Mouse (Mus musculus): ENCODE measurements around the gene Lancl1.

Gene Lancl1

GRCm38 (mm10) chr1:67017101-67017870, 21.4 kb downstream of the Lancl1 start:
- DNase-seq (ENCODE audit: extremely low spot score, low read depth, low spot score), result no peak

- no peak for DNase-seq (ENCODE audit: extremely low spot score, low read depth, low spot score)
Observed at GRCm38 (mm10) chr1:67014205-67014604, 24.5 kb downstream of the Lancl1 start.

GRCm38 (mm10) chr1:67010520-67010919, 28.2 kb downstream of the Lancl1 start:
- DNase-seq (ENCODE audit: extremely low spot score, low read depth, low spot score), result no peak

- no peak for DNase-seq (ENCODE audit: extremely low spot score, low read depth, low spot score)
Observed at GRCm38 (mm10) chr1:67003699-67004098, 35.0 kb downstream of the Lancl1 start.

GRCm38 (mm10) chr1:67002226-67002625, 36.4 kb downstream of the Lancl1 start:
- no peak for DNase-seq (ENCODE audit: extremely low spot score, low read depth, low spot score)

- DNase-seq (ENCODE audit: extremely low spot score, low read depth, low spot score), result no peak
Observed at GRCm38 (mm10) chr1:67001367-67001766, 37.3 kb downstream of the Lancl1 start.

DNA sequence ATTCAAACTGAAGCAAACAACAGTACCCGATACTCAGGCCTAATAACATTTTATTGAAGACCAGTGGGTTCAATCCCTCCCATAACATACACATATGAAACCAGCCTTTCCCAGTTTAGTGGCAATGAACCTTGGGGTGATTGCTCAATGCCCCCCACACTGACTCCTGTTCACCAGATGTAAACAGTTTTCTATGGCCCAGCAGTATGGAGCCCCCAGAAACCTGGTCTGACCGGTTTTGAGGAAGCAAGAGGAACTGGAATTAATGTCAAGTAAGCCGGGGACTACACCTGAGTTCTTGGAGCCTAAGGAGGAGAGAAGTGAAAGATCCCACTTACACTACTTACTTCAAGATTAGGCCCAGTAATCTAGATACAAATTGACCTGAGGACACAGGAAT, 38.2 kb downstream of the Lancl1 start:
- no peak for DNase-seq (ENCODE audit: extremely low spot score, low read depth, low spot score)

DNA sequence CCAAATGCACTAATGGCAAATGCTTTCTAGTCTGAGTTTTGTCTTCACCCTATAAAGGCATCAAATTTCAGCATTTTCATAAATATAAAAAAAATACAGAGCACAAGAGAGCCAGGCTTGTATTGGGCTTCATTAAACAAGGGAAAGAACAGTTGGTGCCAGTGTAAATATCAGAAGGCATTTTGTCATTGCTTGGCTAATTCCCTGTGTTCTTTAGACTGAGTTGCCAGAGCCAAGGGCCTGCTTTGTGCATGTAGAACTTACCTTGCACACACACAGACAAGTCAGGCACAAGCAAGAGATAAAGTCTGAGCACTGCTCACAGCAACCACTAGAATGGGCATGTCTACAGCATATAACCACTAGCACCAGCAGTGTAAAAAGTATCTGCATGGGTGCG, 40.1 kb downstream of the Lancl1 start:
- no peak for DNase-seq (ENCODE audit: extremely low spot score, low read depth, low spot score)

DNA sequence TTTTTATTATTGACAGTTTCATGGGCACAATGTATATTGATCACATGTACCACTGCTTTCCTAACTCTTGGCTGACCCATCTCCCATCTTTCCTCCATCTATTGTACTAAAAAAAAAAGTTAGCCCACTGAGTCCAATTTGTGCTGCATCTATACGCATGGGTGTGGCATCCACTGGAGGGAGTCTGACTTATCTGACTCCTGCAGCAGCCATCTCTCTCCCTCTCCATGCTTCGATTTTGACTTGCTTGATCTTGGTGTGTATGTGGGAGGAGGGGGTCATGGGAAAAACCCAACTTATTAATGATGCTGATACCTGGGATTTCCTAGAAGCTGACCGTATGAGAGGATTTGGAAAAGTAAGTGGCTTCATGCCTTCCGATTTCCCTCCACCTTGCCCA, 40.5 kb downstream of the Lancl1 start:
- DNase-seq (ENCODE audit: extremely low spot score, low read depth, low spot score), result no peak

DNA sequence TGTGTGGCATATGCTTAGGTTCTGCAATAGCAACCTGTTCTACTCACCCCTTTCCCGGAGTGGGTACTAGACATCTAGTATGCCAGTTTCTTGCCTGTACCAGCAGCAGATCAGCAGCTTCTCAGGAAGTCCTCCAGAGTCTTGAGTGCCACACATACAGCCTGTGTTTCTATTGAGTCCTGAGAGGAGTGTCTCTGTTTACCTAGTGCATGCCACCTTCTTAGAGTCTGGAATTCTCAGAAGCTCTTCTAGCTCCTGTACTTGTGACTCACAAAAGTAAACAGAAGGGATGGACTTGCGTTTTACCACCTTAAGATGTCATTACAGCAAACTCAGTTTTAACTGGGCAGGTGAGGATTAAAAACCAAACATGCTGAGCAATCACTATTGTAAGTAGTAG, 41.9 kb downstream of the Lancl1 start:
- no peak for DNase-seq (ENCODE audit: extremely low spot score, low read depth, low spot score)

GRCm38 (mm10) chr1:66992764-66993163, 45.9 kb downstream of the Lancl1 start:
- DNase-seq (ENCODE audit: extremely low spot score, low read depth, low spot score), result no peak

GRCm38 (mm10) chr1:66987558-66988190, 51.0 kb downstream of the Lancl1 start:
- DNase-seq (ENCODE audit: extremely low spot score, low read depth, low spot score), result no peak

GRCm38 (mm10) chr1:66985906-66986305, 52.8 kb downstream of the Lancl1 start:
- no peak for DNase-seq (ENCODE audit: extremely low spot score, low read depth, low spot score)

DNA sequence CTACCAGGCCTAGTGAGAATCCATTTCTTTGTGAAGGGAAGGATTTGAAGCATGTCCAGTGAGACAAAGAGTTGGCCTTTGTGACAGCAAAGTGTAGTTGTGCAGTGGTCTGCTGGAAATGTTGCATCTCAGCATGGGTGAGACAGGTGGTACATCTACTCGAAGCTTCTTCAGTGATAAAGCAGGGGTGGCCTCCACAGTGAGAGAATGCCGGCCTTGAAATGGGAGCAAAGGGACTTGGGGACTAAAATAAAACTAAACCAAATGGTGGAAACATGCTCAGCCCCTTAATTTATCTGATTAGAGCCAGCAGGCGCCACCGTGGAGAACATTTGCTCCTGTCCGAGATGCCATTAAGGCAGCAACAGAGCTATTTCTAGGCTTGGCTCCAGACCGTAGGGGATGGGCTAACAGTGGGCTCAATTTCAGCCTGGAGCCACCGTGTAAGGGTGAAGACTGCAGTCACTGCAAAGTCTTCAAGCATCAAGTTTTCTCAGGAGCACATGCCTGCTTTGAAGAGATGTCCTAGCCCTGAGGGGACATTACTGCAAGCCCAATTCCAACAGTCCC, 53.5 kb downstream of the Lancl1 start:
- DNase-seq (ENCODE audit: extremely low spot score, low read depth, low spot score), result no peak

DNA sequence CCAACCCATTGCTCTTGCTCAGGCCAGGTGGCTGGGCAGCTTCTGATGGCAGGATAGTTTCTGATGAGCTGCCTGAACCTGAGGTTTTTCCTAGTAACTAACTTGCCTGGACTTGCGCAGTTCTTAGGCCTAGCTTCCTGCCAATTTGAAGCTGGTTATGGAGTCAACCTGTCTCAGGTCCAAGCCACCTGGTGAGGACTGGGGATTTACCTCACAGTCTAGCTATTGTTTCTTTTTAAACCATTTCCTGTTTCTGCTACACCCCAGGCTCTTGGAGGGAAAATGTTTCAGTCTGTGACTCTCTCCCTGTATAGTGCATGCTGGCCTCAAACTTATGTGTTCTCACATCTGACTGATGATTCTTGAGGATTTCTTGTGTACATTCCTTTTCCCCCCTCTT, 58.5 kb downstream of the Lancl1 start:
- DNase-seq (ENCODE audit: extremely low spot score, low read depth, low spot score), result no peak

GRCm38 (mm10) chr1:66975456-66975855, 63.2 kb downstream of the Lancl1 start:
- no peak for DNase-seq (ENCODE audit: extremely low spot score, low read depth, low spot score)

GRCm38 (mm10) chr1:66964857-66965256, 73.8 kb downstream of the Lancl1 start:
- DNase-seq (ENCODE audit: extremely low spot score, low read depth, low spot score), result no peak

DNA sequence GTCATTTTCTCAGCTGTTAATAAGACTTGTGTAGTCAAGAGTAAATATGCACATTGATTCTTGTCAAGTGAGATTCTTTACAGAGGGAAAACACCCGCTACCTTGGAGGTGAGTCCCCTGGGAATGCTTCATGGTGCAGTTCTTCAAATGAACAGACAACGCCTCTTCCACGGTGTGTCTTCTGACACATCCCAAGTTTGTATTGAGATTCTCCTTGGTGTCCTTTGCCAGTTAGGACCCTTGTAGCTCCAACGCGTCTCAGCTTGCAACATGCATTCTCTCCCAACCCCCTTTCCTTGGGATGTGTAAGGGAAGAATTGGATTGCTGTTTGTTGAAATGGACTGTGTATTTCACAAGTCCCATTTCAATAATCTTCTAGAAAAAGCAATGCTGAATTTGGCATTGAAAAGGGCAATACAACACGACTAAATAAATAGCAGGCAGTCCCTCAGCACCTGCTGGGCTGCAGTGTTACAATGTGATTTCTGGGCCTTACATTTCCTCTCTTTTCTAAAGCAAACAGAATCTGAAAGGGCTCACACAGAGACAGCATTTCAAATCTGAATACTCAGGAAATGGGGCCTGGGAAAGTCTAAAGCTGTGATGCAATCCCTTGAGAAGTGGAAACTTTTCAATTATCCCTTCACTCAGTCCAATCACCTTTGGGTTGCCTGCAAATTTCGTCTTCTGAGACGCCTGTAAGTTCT, 78.0 kb downstream of the Lancl1 start:
- DNase-seq (ENCODE audit: extremely low spot score, low read depth, low spot score), result no peak

- DNase-seq (ENCODE audit: extremely low spot score, low read depth, low spot score), result no peak
Observed at GRCm38 (mm10) chr1:66957361-66957760, 81.3 kb downstream of the Lancl1 start.

DNA sequence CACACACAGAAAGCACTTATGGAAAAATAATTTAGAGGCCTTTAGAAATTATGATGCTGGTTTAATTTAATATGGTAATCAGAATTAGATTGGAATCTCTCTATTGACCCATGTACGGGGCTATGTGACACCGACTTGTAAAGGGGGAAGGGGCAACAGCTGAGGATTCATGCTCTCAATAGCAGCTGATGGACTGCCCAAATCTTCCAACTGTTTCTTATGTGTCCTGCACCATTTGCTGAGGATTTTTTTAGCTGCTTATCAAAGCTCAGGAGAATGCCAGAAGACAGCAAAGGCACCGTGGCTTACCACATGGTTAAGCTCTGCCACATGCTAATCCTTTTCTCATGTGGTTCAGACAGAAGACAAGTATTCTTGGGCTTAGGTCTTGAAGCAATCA, 87.6 kb downstream of the Lancl1 start:
- DNase-seq (ENCODE audit: extremely low spot score, low read depth, low spot score), result no peak

Measured in hindlimb bud, embryonic 11.5 days (tissue).